Mouse (Mus musculus) ovary, adult 10 weeks (tissue): ENCODE results near the gene Ngf. TPM values are rescaled to one million over a fixed set of nuclear protein-coding genes. Genes with fewer than 3 reads are reported as not detected.

Source experiments
- polyA plus RNA-seq: library from polyadenylated mRNA; stranded (reverse); fragments of 350-450 nt; fragmentation: Illumina TruSeq; extraction: RNeasy Lipid Tissue Mini Kit (QIAGEN cat#74804); gene quantifications from one replicate; pipeline ENCODE4 v1.2.3, GENCODE M21; 2014

The Ngf gene
- not detected for polyA plus RNA-seq

DNA sequence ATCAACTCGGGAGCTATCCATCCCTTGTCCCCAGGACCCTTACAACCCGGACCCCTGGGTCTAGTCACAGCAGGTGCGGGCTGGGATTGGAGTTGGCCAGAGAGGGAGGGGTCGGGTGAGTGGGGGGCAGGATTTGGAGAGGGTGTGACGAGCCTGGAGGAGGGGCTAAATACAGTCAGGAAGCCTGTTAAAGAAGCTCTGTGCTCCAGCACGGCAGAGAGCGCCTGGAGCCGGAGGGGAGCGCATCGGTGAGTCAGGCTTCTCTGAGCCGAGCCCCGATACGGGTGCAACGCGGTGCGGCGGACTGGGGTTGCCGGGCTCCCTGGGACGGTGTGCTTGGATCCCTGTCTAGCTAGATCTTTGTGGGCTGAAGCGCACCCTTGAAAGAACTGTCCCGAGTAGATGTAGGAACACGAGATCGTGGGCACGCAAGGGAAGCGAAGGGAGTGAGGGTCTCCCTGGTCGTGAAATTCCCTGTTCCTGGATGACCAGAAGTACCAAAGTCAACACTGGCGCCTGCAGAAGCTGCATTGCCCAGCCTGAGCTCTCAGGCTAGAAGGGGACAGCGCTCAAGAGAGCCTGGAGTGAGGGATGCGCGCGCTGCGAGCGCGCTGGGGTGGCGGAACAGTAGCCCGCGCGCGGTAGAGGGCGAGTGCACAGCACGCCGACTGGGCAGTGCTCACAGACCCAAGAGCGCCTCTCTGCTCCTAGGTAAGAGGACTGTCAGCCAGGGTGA lies at the start of gene Ngf:
Ngf (plus strand) TSS at position 207 of the 736 bp plus-strand sequence.

